ENCODE assay signal across 1 mouse cellular context in the genomic region with DNA sequence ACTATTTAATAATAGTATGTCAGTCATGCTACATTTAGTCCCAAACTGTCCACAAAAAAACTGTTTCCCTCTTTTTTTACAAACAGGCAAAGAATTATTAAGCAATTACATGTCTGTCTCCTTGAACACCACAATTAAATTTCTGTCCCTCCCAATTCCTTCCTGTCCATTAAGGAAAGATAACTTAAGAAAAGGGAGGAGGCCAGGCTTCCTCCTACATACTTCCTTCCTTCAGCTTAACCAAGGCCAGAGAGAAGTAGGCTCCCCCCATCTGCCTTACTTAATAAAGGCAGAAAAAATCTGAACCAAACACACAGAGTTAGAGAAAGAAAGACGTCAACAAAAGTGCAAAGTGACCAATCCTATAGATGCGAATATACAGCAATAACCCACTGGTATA.
TF ChIP-seq lines count a peak whose summit lies in the region.

No protein-coding gene starts in this region.

TF ChIP-seq in MEL, 35 proteins besides CTCF, POLR2A, EP300 and RAD21 (continued from another document):
- TF ChIP-seq ZKSCAN1 (IDR thresholded peaks at IDR 0.05; ENCODE audit: low read depth, low read length) (no peak), SMC3 (IDR thresholded peaks at IDR 0.05; ENCODE audit: low read depth, low read length) (no peak), MAFK (IDR thresholded peaks at IDR 0.05; ENCODE audit: borderline replicate concordance, low read depth, low read length) (no peak), USF1 (IDR thresholded peaks at IDR 0.05; ENCODE audit: low read depth, low read length) (no peak), GATA1 (IDR thresholded peaks at IDR 0.05; ENCODE audit: low read depth, low read length) (no peak)
TF ChIP-seq in MEL: peak in this region for 0.
